Mouse (Mus musculus) myocyte (in vitro differentiated cells): ENCODE results near the gene Boc. TPM values are rescaled to one million over a fixed set of nuclear protein-coding genes. Genes with fewer than 3 reads are reported as not detected.
A peak's percentile ranks its signal among the peaks of the same experiment; 100 is the strongest.

Source experiments
- H3K27me3 ChIP-seq: one replicate; pipeline ENCODE4 v1.6.1; 2011; ENCODE audit not compliant: control insufficient read depth, insufficient read depth, insufficient read length
- H3K36me3 ChIP-seq: one replicate; pipeline ENCODE4 v1.6.1; 2011; ENCODE audit not compliant: control insufficient read depth, insufficient read depth
- H3K4me2 ChIP-seq: one replicate; pipeline ENCODE4 v1.6.1; 2011; ENCODE audit warnings: low read depth, control low read depth
- H3K4me3 ChIP-seq: one replicate; pipeline ENCODE4 v1.5.1; 2011; ENCODE audit warnings: mild to moderate bottlenecking, control low read depth, moderate library complexity
- H3K79me2 ChIP-seq: one replicate; pipeline ENCODE4 v1.6.1; 2011; ENCODE audit not compliant: control insufficient read depth, insufficient read depth
- H3ac ChIP-seq: one replicate; pipeline ENCODE4 v1.6.1; 2011; ENCODE audit not compliant: control insufficient read depth, insufficient read length
- CEBPB ChIP-seq: IDR thresholded peaks from 2 replicates; pipeline ENCODE4 v1.6.1; 2011; ENCODE audit warnings: mild to moderate bottlenecking, moderate library complexity; ENCODE audit not compliant: poor library complexity, insufficient read depth, severe bottlenecking
- E2F4 ChIP-seq: IDR thresholded peaks from one replicate; pipeline ENCODE4 v1.6.1; 2011; ENCODE audit warnings: mild to moderate bottlenecking, control low read depth, moderate library complexity; ENCODE audit not compliant: insufficient read depth
- MAX ChIP-seq: IDR thresholded peaks from one replicate; pipeline ENCODE4 v1.6.1; 2011; ENCODE audit warnings: low read depth, mild to moderate bottlenecking, control low read depth
- MYOD1 ChIP-seq, 3 experiments: IDR thresholded peaks; one replicate each; pipeline ENCODE4 v1.6.1; 2011; ENCODE audit warnings: control low read depth in 2 of 3, low read depth in 2 of 3, mild to moderate bottlenecking in 2 of 3, moderate library complexity in 1 of 3; ENCODE audit not compliant: insufficient read length in 2 of 3, control insufficient read depth in 1 of 3
- MYOG ChIP-seq, 3 experiments: IDR thresholded peaks; one replicate each; pipeline ENCODE4 v1.6.1; 2011; ENCODE audit warnings: control low read depth in 2 of 3, low read depth in 2 of 3, mild to moderate bottlenecking in 2 of 3; ENCODE audit not compliant: insufficient read length in 2 of 3, control insufficient read depth in 1 of 3, insufficient read depth in 1 of 3
- POLR2A ChIP-seq: IDR thresholded peaks from one replicate; pipeline ENCODE4 v1.6.1; 2011; ENCODE audit warnings: low read depth, mild to moderate bottlenecking, control low read depth, moderate library complexity; ENCODE audit not compliant: insufficient read length
- POLR2AphosphoS2 ChIP-seq: IDR thresholded peaks from one replicate; pipeline ENCODE4 v1.6.1; 2011; ENCODE audit warnings: low read depth, control low read depth; ENCODE audit not compliant: insufficient read length
- REST ChIP-seq: IDR thresholded peaks from one replicate; pipeline ENCODE4 v1.6.1; 2011; ENCODE audit warnings: mild to moderate bottlenecking, control low read depth, moderate library complexity; ENCODE audit not compliant: insufficient read depth, insufficient read length
- SRF ChIP-seq: IDR thresholded peaks from one replicate; pipeline ENCODE4 v1.6.1; 2011; ENCODE audit warnings: low read depth; ENCODE audit not compliant: control insufficient read depth, insufficient read length
- TCF12 ChIP-seq: IDR thresholded peaks from one replicate; pipeline ENCODE4 v1.6.1; 2011; ENCODE audit warnings: mild to moderate bottlenecking, control low read depth; ENCODE audit not compliant: poor library complexity, insufficient read depth, severe bottlenecking
- TCF3 ChIP-seq: IDR thresholded peaks from one replicate; pipeline ENCODE4 v1.6.1; 2011; ENCODE audit warnings: low read depth, control low read depth; ENCODE audit not compliant: insufficient read length
- USF1 ChIP-seq: IDR thresholded peaks from one replicate; pipeline ENCODE4 v1.6.1; 2011; ENCODE audit warnings: low read depth, mild to moderate bottlenecking, control low read depth, moderate library complexity
- polyA plus RNA-seq: library from polyadenylated mRNA; unstranded; fragments of >200 nt; fragmentation: generic; extraction: Trizol; gene quantifications from one replicate; pipeline ENCODE4 v1.2.1, GENCODE M21; 2012; ENCODE audit warnings: missing spikeins

The Boc gene
- 7.5 TPM for polyA plus RNA-seq

DNA sequence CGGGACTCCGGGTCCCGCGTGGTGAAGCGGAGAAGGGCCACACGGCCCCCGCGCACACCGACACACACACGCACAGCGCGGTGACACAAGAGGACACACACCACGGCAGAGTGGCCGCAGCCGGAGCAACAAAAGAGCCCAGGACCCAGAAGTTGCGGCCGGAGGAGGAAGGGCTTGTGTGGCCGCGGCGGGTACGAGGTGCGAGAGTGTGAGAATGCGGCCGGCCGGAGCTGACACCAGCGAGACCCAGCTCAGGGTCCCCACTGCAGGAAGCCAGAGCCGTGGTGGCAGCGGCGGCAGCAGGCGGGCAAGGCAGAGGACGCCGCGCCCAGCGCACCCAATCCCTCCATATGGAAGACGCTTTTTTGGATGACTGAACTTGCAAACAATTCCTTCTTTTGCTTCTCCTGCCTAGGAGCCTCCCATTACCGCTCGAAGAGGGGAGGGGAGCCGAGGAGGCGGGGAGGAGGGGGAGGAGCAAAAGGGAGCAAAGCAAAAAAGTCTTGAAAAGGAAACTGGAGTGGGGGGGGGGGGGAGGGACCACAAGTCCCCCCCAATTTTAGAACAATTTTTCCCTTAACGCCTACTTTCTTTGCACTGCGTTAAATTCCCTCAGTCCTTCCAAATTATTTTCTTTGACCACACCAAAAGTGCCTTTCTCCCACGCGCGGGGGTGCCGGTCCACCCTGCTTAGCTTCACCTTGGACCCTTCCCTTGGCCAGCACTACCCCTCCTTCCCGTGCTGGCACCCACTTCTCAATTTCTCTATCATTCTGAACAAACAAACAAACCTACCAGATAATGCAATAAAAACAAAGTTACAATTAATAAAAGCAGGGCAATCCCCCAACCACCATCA lies at the start of gene Boc:
TSS of gene Boc (minus strand) at position 427 of the 859 bp plus-strand sequence.
- H3K4me3 ChIP-seq, result peak within 1 kb of the TSS; percentile 73
- H3K36me3 ChIP-seq, result no peaks in the 10 kb centered on the region
- H3K4me2 ChIP-seq, result peak within 1 kb of the TSS; percentile 79
- peak in 1 of 3 experiments; percentile 15 for TF ChIP-seq MYOG (IDR thresholded peaks at IDR 0.05; ENCODE audit: control insufficient read depth in 1 of 3, insufficient read depth in 1 of 3, insufficient read length in 2 of 3, low read depth in 2 of 3)
- TF ChIP-seq POLR2A, result peak; percentile 75
- peak; percentile 78 for TF ChIP-seq POLR2AphosphoS2
- TF ChIP-seq TCF3, result no peak
- peaks cover 7% of the 10 kb centered on the region for H3K79me2 ChIP-seq
- peak within 1 kb of the TSS; percentile 66 for H3ac ChIP-seq
- no peaks in the 10 kb centered on the region for H3K27me3 ChIP-seq

DNA sequence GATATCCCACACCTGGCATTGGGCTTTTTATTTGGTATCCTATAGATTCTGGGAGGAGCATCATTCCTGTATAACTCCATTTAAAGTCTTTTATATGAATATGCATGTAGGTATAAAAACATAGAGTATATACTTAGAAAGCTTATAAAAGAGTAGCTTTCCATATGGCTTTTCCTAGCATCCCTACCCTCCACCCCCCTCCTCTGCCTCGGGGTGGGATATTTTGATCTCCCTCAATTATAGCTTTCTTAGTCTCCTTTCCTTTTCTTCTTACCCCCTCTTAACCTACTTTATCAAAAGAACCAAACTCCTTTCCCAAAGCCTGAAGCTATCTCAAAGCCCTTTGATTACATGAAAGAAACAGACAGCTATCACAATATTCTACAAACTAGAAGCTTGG lies 47.9 kb upstream of the Boc start:
- no peaks in the 10 kb centered on the region for H3K27me3 ChIP-seq
- no peaks in the 10 kb centered on the region for H3K79me2 ChIP-seq
- TF ChIP-seq MYOG (IDR thresholded peaks at IDR 0.05; ENCODE audit: control insufficient read depth in 1 of 3, insufficient read depth in 1 of 3, insufficient read length in 2 of 3, low read depth in 2 of 3) (no peak), CEBPB (no peak), SRF (no peak), E2F4 (no peak), POLR2AphosphoS2 (no peak), USF1 (no peak), MYOD1 (IDR thresholded peaks at IDR 0.05; ENCODE audit: control insufficient read depth in 1 of 3, insufficient read length in 2 of 3, low read depth in 2 of 3) (no peak), TCF3 (no peak), POLR2A (no peak), TCF12 (no peak), MAX (no peak), REST (no peak)
- H3K4me3 ChIP-seq, result no peak overlapping the region
- H3K36me3 ChIP-seq, result no peaks in the 10 kb centered on the region
- H3ac ChIP-seq, result no peak overlapping the region
- no peak overlapping the region for H3K4me2 ChIP-seq

DNA sequence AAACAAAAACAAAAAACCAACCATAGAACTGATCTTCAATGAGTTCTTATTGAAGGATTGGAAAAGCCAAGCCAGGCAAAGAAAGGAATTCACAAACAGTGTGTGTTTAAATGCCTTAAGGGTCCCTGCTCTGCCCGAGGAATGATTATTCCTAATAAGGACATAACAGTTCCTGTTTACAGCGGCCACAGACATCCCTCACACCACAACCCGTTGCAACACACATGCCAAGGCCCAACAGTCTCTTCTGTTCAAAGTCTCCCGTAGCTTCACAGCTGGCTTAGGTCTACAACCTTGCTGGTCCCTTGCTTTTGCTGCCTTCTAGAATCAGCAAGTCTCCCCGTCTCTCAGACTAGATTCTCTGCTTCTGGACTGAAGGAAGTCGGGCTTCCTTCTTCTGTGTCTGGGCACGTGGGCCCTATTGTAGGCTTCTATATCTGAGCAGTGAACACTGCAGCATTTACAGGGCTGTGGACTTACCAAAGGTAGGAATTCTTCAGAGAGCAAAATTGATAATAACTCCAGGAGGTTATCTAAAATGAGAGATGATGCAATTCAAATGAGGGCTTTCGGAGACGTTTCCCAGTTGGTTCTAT lies 45.4 kb upstream of the Boc start:
- H3K27me3 ChIP-seq, result no peaks in the 10 kb centered on the region
- H3K79me2 ChIP-seq, result no peaks in the 10 kb centered on the region
- H3K4me3 ChIP-seq, result no peak overlapping the region
- H3K4me2 ChIP-seq, result no peak overlapping the region
- TF ChIP-seq TCF3 (no peak), MYOG (IDR thresholded peaks at IDR 0.05; ENCODE audit: control insufficient read depth in 1 of 3, insufficient read depth in 1 of 3, insufficient read length in 2 of 3, low read depth in 2 of 3) (no peak), TCF12 (no peak), MYOD1 (IDR thresholded peaks at IDR 0.05; ENCODE audit: control insufficient read depth in 1 of 3, insufficient read length in 2 of 3, low read depth in 2 of 3) (no peak), POLR2AphosphoS2 (no peak), MAX (no peak), SRF (no peak), E2F4 (no peak), POLR2A (no peak), REST (no peak), CEBPB (no peak), USF1 (no peak)
- H3K36me3 ChIP-seq, result no peaks in the 10 kb centered on the region
- no peak overlapping the region for H3ac ChIP-seq

DNA sequence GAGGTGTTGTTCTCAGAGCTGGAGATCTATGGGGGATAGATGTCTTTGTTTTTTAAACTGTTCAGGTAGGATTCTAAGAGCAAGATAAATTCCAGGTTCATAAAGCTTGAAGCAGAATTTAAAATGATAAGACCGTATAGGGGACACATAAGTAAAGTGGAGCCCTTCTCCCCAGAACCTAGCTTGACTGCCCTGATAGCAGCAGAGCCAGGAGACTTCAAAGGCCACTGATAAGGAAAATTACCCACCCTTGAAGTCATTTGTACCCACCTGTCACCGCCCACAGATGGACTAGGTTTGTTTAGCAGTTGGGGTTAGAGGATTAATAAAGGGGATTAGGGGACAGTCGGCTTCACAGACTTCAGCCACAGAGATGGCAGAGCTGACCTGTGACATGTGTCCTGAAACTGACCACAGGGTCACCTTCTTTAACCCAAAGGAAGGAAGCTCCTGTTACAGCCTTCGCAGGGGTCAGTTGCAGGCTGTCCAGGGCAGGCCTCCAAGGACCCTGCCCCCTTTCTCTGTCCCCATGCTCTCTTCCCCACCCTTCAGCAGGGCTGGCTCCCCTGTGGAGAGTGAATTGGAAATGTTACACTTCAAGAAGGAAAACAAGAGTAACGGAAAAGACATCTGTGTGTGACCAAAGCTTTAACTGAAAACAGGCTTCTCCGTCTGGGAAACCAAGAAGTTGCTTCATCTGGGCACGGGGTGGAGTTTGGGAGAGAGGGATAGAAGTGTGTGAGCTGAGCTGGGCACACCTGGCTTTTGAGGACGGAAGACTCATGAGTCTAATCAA lies 43.5 kb upstream of the Boc start:
- H3K36me3 ChIP-seq, result no peaks in the 10 kb centered on the region
- no peak overlapping the region for H3K4me3 ChIP-seq
- H3K27me3 ChIP-seq, result no peaks in the 10 kb centered on the region
- no peak overlapping the region for H3K4me2 ChIP-seq
- no peak overlapping the region for H3ac ChIP-seq
- TF ChIP-seq MAX, result no peak
- peak in 1 of 3 experiments; percentile 49 for TF ChIP-seq MYOD1 (IDR thresholded peaks at IDR 0.05; ENCODE audit: control insufficient read depth in 1 of 3, insufficient read length in 2 of 3, low read depth in 2 of 3)
- no peaks in the 10 kb centered on the region for H3K79me2 ChIP-seq

DNA sequence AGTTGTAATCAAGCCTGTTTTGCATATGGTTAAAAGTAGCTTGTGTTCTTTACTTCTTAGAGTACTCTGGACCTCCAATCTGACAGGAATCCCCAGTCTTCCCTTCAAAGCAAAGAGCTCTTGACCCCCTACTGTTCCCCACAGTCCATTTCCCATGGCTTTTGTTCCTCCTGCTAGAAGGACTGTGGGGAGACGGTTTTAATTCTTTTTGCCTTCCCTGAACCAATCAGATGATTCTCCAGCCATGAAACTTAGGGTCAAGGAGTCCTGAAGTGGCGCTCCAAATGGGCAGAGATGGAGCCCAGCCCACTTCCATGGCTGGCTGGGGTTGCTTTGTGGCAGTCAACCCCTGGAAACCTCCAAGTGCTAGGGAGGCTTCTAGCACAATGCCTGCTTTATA lies 42.5 kb upstream of the Boc start:
- H3K36me3 ChIP-seq, result no peaks in the 10 kb centered on the region
- H3K27me3 ChIP-seq, result no peaks in the 10 kb centered on the region
- no peak overlapping the region for H3K4me3 ChIP-seq
- no peak for TF ChIP-seq POLR2AphosphoS2
- no peak for TF ChIP-seq CEBPB
- no peak for TF ChIP-seq POLR2A
- TF ChIP-seq TCF3, result no peak
- no peak for TF ChIP-seq TCF12
- no peak for TF ChIP-seq USF1
- no peak for TF ChIP-seq REST
- no peak for TF ChIP-seq MAX
- TF ChIP-seq MYOD1 (IDR thresholded peaks at IDR 0.05; ENCODE audit: control insufficient read depth in 1 of 3, insufficient read length in 2 of 3, low read depth in 2 of 3), result no peak
- no peak for TF ChIP-seq E2F4
- no peak for TF ChIP-seq MYOG (IDR thresholded peaks at IDR 0.05; ENCODE audit: control insufficient read depth in 1 of 3, insufficient read depth in 1 of 3, insufficient read length in 2 of 3, low read depth in 2 of 3)
- no peak for TF ChIP-seq SRF
- no peak overlapping the region for H3ac ChIP-seq
- H3K4me2 ChIP-seq, result no peak overlapping the region
- H3K79me2 ChIP-seq, result no peaks in the 10 kb centered on the region
